15 mouse cellular contexts compared by ENCODE assay signal in the genomic region with DNA sequence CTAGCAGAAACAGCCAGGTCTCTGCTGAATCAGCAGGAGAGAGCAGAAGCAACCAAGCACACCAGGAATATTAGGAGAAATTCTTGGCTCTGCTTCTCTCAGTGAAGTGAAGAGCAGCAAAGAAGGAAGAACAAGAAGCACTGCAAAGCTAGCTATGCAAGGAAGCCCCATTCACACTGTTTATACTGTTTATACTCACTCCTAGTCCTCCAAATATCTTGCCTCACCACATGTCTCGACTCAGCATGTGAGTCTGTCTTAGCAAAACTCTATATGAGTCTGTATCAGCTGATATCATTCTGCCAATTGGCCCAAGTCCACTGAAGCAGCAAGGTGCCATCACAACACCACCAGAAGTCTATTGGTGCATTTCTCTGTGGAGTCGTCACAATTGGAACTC.
A peak's percentile ranks its signal among the peaks of the same experiment; 100 is the strongest.
DNase-seq lines count a peak whose midpoint lies in the region; ATAC-seq and TF ChIP-seq lines count a peak whose summit lies in the region.
"Had no signal": no experiment of that assay in that cellular context is flagged by ENCODE, and none has a peak within 500 bp of the region (broad histone marks: within the 10 kb centered on the region; RNA-seq: fewer than 3 reads in every experiment).

No protein-coding gene starts in this region.

- peak; percentile 62; the same call in 1 of the 2 replicates for ATAC-seq in forebrain, embryonic 14.5 days
- no peak for ATAC-seq in forebrain, postnatal 0 days

- no peaks in the 10 kb centered on the region for H3K36me3 ChIP-seq in forebrain, embryonic 14.5 days (ENCODE audit: control insufficient read depth, insufficient read depth, low read length)
- H3K36me3 ChIP-seq in forebrain, postnatal 0 days (ENCODE audit: insufficient read depth), result no peaks in the 10 kb centered on the region
- H3K36me3 ChIP-seq: embryonic facial prominence, embryonic 10.5 days; embryonic facial prominence, embryonic 12.5 days; forebrain, embryonic 12.5 days had no signal

- no peak overlapping the region for H3K4me2 ChIP-seq in forebrain, embryonic 14.5 days (ENCODE audit: low read length)
- no peak overlapping the region for H3K4me2 ChIP-seq in forebrain, postnatal 0 days (ENCODE audit: low read depth)
- H3K4me2 ChIP-seq: embryonic facial prominence, embryonic 12.5 days; forebrain, embryonic 12.5 days had no signal

- H3K9me3 ChIP-seq in forebrain, embryonic 14.5 days (replicated peaks; ENCODE audit: control insufficient read depth, low read length), result no peaks in the 10 kb centered on the region
- no peaks in the 10 kb centered on the region for H3K9me3 ChIP-seq in forebrain, postnatal 0 days (ENCODE audit: low read length)
- H3K9me3 ChIP-seq: embryonic facial prominence, embryonic 10.5 days; embryonic facial prominence, embryonic 12.5 days; forebrain, embryonic 12.5 days had no signal

- no peak overlapping the region for H3K9ac ChIP-seq in forebrain, embryonic 14.5 days (ENCODE audit: low read length)
- H3K9ac ChIP-seq in forebrain, postnatal 0 days, result no peak overlapping the region
- H3K9ac ChIP-seq: embryonic facial prominence, embryonic 12.5 days; forebrain, embryonic 12.5 days had no signal

- H3K27me3 ChIP-seq in forebrain, embryonic 14.5 days (replicated peaks; ENCODE audit: control insufficient read depth, insufficient read depth, low read length), result no peaks in the 10 kb centered on the region
- no peaks in the 10 kb centered on the region for H3K27me3 ChIP-seq in forebrain, postnatal 0 days (ENCODE audit: insufficient read depth, low read length)
- H3K27me3 ChIP-seq: embryonic facial prominence, embryonic 12.5 days; forebrain, embryonic 12.5 days had no signal

- H3K27ac ChIP-seq in forebrain, embryonic 14.5 days (ENCODE audit: low read depth, low read length), result no peak overlapping the region
- H3K27ac ChIP-seq in forebrain, postnatal 0 days (ENCODE audit: low read depth, low read length), result no peak overlapping the region
- H3K27ac ChIP-seq: embryonic facial prominence, embryonic 10.5 days; embryonic facial prominence, embryonic 12.5 days; forebrain, embryonic 12.5 days had no signal

- no peaks in the 10 kb centered on the region for H3K4me1 ChIP-seq in forebrain, embryonic 14.5 days (ENCODE audit: control insufficient read depth, insufficient read depth, low read length)
- no peaks in the 10 kb centered on the region for H3K4me1 ChIP-seq in forebrain, postnatal 0 days (ENCODE audit: insufficient read depth)
- H3K4me1 ChIP-seq: embryonic facial prominence, embryonic 10.5 days; embryonic facial prominence, embryonic 12.5 days; forebrain, embryonic 12.5 days had no signal

- TF ChIP-seq CTCF in forebrain, postnatal 0 days (IDR thresholded peaks at IDR 0.05; ENCODE audit: low read depth), result no peak
- TF ChIP-seq CTCF in brain, embryonic 14.5 days (IDR thresholded peaks at IDR 0.05; ENCODE audit: borderline replicate concordance, extremely low read depth, insufficient read depth, insufficient read length), result no peak

- DNase-seq in cerebellum, postnatal 14 days, result peak; percentile 12 to 20
- no peak for DNase-seq in cerebellum, adult 11-12 months
- DNase-seq in forebrain, embryonic 14.5 days (ENCODE audit: low spot score), result peak; percentile 37
- no peak for DNase-seq in forebrain, postnatal 0 days
- peak; percentile 62 for DNase-seq in brain, embryonic 14.5 days (ENCODE audit: low read depth)
- no peak for DNase-seq in kidney, postnatal 4 days
- DNase-seq: adrenal gland, adult 2 months; adrenal gland, postnatal 10 days; adrenal gland, postnatal 25 days; cerebellum, adult 18-20 months; cerebellum, adult 8-10 months; cerebellum, adult 9-11 months had no signal

- TF ChIP-seq POLR2A in brain, embryonic 14.5 days (IDR thresholded peaks at IDR 0.05; ENCODE audit: borderline replicate concordance, extremely low read depth, insufficient read depth, insufficient read length, poor library complexity, severe bottlenecking), result no peak

- 70% methylated on average over 2 of the region's 2 CpGs for WGBS in forebrain, embryonic 14.5 days
- WGBS in forebrain, postnatal 0 days, result 60% methylated on average over 2 of the region's 2 CpGs

- no peak overlapping the region for H3K4me3 ChIP-seq in forebrain, embryonic 14.5 days (ENCODE audit: low read depth, low read length)
- H3K4me3 ChIP-seq in forebrain, postnatal 0 days (ENCODE audit: low read depth, low read length), result no peak overlapping the region
- H3K4me3 ChIP-seq: embryonic facial prominence, embryonic 10.5 days; embryonic facial prominence, embryonic 12.5 days; forebrain, embryonic 12.5 days had no signal

Comparison
In these comparisons a context has a peak if more than half of its experiments do, and no peak if none do; other contexts are left out.
1. DNase-seq: peak in cerebellum, postnatal 14 days (2 of 2), forebrain, embryonic 14.5 days (single experiment) and brain, embryonic 14.5 days (single experiment); none in cerebellum, adult 11-12 months (single experiment), forebrain, postnatal 0 days (single experiment) and kidney, postnatal 4 days (0 of 2).